Mouse (Mus musculus) left cerebral cortex, adult 2 months (tissue): Measurements from ENCODE around the gene Smpdl3a. TPM values are rescaled to one million over a fixed set of nuclear protein-coding genes. Genes with fewer than 3 reads are reported as not detected.
A peak's percentile ranks its signal among the peaks of the same experiment; 100 is the strongest.

Experiments used
- DNase-seq, 2 experiments: peaks; one replicate each; pipeline ENCODE4 v3.0.0; 2021 to 2022; ENCODE audit warnings: low spot score in 2 of 2, mixed read lengths in 1 of 2; ENCODE audit errors: extremely low spot score in 1 of 2
- H3K27ac ChIP-seq: fragments of 200-600 bp; 2 replicates; pipeline ENCODE4 v1.8.1; 2022
- H3K4me3 ChIP-seq: fragments of 200-600 bp; 2 replicates; pipeline ENCODE4 v1.8.1; 2022
- CTCF ChIP-seq: fragments of 200-600 bp; IDR thresholded peaks from 2 replicates; pipeline ENCODE4 v1.8.1; 2022; ENCODE audit warnings: antibody characterized with exemption, mild to moderate bottlenecking, moderate library complexity
- intact Hi-C: fragments of 180-260 bp; cut with DNase I; formaldehyde crosslinking; loops from one replicate; pipeline ENCODE4 v1.15.1; 2025
- long read RNA-seq, 2 experiments: library from polyadenylated mRNA; stranded (forward); transcript quantifications; one replicate each; pipeline ENCODE4 v2.0.0; 2021; ENCODE audit warnings: borderline mapping rate in 2 of 2
- total RNA-seq, 2 experiments: library from RNA; stranded (reverse); gene quantifications; 2 replicates each; pipeline ENCODE4 v1.2.3; 2021

The Smpdl3a gene
- total RNA-seq, result 10 to 100 TPM; 22.0 to 26.4 TPM
- long read RNA-seq, experiment 1, transcript Smpdl3a-201 (8 exons, 1,961 nt), result major isoform, 22 of 26 reads
- long read RNA-seq, experiment 1, partial matches to known transcripts, result 0 of 26 reads
- long read RNA-seq, experiment 1, other reads (novel, unspliced or antisense), result 4 of 26 reads
- long read RNA-seq, experiment 2, transcript Smpdl3a-201 (8 exons, 1,961 nt), result major isoform, 21 of 25 reads
- long read RNA-seq, experiment 2, partial matches to known transcripts, result 0 of 25 reads
- long read RNA-seq, experiment 2, other reads (novel, unspliced or antisense), result 4 of 25 reads

DNA sequence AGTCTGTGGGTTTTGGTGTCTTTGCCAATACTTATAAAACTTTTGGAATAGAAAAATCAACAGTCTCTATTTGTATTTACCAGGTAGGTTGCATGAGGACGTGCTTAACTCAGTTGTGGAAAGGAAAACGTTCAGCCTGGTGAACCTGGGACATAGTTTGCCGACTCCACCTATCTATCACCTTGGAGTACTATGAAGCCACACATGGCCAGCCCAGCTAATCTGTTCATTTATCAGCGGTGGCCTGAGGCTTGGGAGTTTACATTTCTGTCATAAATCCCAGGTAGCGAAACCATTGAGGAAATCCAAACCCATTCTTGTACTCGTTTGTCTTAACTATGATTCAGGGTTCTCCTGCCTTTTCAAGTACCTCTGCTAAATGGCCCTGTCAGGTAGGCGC, at the start of gene Smpdl3a:
Gene Smpdl3a (plus strand): TSS at position 318 of the 400 bp plus-strand sequence.
- intact Hi-C loops, result no loop called here
- Histone ChIP-seq H3K4me3 (peak within 1 kb of the TSS; percentile 73), H3K27ac (peak within 1 kb of the TSS; percentile 94)
- TF ChIP-seq CTCF, result no peak
- no peak for DNase-seq

DNA sequence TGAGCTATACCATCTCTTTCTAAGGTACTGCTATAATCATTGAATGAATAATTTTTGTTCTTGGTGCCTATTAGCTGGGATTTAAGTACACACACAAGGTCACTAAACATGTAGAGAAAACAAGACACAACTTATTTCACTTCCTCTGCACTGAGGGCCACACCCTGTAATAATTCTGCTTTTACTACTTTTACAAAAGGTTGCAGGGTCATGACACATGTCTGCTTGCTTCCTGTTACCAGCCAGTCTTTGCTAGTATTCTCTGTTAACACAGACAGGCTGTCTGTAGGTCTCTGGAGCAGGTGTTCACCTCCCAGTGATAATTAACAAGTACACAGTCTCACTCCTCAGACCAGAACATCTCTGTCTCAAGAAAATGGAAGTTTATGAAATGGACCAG, 48.7 kb upstream of the Smpdl3a start:
- intact Hi-C loops, result loop anchor here (2.0 to 10.0 kb wide), 2 partner anchors 39 to 509 kb away; partner anchors contain the start of genes Fabp7 and Gcc2
- no peak for TF ChIP-seq CTCF

DNA sequence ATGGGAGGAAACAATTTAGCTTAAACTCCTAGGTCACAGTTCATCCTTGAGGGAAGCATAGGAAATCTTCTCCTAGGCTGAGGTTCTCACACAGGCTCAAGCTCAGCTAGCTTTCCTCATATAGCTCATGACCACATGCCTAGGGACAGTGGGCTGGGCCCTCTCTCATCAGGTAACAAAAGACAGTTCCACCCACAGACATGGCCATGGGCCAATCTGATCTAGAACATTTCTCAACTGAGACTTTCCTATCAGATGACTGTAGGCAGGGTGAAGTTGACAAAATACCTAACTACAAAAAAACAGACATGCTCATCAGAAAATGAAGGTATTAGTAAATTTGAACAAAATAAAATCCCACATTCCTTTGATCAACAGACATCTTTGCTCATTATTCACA, 47.0 kb upstream of the Smpdl3a start:
- DNase-seq, result no peak
- no peak overlapping the region for H3K27ac ChIP-seq
- intact Hi-C loops, result loop anchor here (10.0 kb wide), 1 partner anchor 508 kb away; the partner anchor contains the start of gene Gcc2
- H3K4me3 ChIP-seq, result no peak overlapping the region
- no peak for TF ChIP-seq CTCF

More for the DNA sequence above, 48.7 kb upstream of the Smpdl3a start:
- H3K4me3 ChIP-seq, result no peak overlapping the region
- H3K27ac ChIP-seq, result no peak overlapping the region
- DNase-seq, result no peak

DNA sequence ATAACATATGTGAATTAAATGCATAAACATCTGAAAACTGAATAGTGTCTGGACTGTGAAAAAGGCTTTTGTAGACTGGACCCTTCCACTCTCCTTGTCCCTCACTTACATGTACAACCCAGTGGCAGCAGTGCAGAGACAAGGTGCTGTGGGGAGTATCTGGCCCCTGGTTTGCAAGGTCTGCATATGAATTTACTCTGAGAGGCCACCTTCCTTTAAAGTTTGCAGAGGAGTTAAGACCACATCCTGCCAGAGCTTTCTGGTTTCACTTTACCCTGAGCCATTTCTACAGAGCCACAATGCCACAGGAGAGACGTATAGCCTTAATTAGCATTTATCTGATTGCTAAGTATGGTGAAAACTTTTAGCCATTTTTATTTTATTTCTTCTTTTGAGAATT, 40.8 kb upstream of the Smpdl3a start:
- DNase-seq, result no peak
- no peak overlapping the region for H3K27ac ChIP-seq
- H3K4me3 ChIP-seq, result no peak overlapping the region
- intact Hi-C loops, result no loop called here
- no peak for TF ChIP-seq CTCF

DNA sequence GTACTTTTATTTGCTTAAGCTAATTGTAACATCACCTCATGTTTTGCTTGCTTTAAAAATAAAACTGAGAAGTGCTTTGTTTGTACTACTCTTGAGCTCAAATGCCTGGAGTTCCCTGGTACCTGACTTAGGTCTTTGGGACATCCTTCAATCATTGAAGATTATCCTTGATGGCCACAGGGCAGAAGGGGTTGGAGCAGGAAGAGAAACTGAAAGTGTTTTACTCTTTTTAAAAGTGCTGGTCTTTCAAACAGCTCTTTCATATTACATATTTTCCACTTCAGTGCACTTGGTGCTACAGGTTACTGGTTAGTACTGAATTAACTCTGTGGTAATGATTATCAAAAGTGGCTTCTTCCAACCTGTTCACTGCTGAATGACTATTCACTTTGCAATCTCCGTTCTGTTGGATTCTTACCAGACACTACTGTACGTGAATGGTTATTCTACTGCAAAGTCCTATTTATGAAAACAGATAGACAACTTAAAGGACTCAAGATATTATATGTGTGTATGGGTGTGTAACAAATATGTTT, 38.9 kb upstream of the Smpdl3a start:
- Histone ChIP-seq H3K4me3 (no peak overlapping the region), H3K27ac (no peak overlapping the region)
- no peak for TF ChIP-seq CTCF
- DNase-seq, result no peak
- intact Hi-C loops, result no loop called here

DNA sequence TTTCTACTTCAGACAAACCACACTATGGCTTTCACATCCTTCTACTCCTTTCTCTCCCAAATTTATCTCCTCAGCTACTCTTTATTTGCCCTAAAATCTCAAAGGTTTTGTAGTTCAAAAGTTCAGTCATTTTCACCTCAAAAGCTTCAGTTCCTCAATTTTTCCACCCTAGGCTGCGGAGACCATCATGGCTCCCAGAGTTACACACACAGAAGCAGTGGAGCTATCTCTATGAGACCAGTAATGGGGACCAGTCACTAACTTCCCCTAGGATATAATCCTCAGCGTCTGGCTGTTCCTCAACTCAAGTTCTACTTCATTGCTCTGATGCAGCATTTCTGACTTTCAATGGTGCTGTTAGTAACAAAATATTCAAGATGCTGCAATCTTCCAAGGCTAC, 35.1 kb upstream of the Smpdl3a start:
- no peak overlapping the region for H3K27ac ChIP-seq
- TF ChIP-seq CTCF, result no peak
- no peak overlapping the region for H3K4me3 ChIP-seq
- intact Hi-C loops, result no loop called here
- no peak for DNase-seq

DNA sequence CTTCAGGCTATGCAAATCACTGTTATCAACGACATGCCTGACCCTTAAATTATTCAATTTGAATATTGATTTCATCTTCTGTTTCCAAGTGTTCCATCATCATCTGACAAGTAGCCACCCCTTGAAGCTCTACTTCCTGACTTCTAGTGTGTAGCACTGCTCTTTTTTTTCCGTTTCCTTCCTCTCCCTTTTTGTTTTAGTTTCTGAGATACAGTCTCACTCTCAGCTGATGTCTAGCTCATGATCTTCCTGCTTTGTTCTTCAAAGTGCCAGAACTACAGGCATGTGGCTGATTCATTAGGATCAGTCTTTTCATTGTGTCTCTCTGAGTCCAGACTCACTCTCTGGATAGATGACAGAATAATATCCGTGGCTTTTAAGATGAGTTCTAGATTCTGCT, 33.4 kb upstream of the Smpdl3a start:
- DNase-seq, result no peak
- intact Hi-C loops, result no loop called here
- TF ChIP-seq CTCF, result no peak
- H3K4me3 ChIP-seq, result no peak overlapping the region
- H3K27ac ChIP-seq, result no peak overlapping the region

DNA sequence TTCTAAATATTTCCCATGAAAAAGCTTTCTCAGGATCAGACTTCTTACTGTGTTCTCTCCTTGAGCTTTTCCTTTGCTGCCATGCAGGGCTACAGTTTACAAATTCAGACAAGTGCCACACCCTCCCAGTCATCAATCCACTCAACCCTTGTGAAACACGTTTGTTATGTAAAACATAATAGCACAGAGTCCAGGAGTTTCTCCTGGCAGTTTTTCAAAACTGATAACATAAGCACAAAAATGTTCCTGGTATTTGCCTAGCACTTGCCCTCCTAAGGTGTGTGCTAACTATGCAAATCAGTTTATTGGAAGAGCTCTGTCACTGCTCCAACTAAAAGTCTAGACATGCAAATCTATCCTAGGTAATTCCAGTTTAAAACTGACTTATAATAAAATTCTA, 31.1 kb upstream of the Smpdl3a start:
- no peak for TF ChIP-seq CTCF
- DNase-seq, result no peak
- intact Hi-C loops, result no loop called here
- Histone ChIP-seq H3K4me3 (no peak overlapping the region), H3K27ac (no peak overlapping the region)

DNA sequence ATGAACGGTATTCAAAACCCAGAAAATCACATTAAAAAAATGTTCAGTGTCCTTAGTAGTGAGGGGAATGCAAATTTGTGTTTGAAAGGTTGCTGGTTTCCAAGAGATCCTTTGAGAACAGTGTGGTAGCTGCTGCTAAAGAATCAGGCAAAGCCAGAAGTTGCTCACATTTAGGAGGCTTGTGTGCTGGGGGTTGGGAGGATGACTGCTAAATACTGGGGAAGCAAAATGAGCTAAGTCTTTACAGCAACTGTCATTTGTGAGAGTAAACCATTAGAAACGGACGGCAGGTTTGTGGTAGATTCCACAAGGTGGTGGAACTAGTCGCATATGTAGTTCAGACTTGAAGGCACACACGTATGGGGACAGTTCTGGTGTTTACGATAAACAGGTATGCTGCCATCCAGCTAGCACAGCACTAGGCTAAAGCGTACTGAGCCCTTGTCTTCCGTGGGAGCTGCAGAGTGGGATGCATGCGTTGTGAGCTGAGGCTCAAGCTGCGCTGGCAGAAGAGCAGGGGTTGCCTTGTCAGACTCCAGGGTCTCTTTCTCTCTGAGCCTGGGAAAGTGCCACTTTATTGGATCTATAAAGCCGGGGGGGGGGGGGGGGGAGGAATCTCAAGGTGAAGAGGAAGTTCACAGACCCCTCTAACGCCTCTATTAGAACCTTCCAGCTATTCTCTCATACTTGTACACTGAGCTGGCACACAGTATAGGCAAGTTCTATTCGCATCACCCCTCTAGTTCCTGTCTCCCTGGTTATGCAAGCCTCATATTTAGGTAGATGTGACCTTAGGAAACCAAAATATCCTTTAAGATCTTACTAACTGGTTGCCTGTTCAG, 10.6 kb upstream of the Smpdl3a start:
- H3K4me3 ChIP-seq, result no peak overlapping the region
- intact Hi-C loops, result loop anchor here (2.0 to 5.0 kb wide), 2 partner anchors 39 to 44 kb away; no protein-coding TSS in a partner anchor
- peak; percentile 14 to 28 for DNase-seq
- TF ChIP-seq CTCF, result no peak
- H3K27ac ChIP-seq, result peak overlapping the region; percentile 76

DNA sequence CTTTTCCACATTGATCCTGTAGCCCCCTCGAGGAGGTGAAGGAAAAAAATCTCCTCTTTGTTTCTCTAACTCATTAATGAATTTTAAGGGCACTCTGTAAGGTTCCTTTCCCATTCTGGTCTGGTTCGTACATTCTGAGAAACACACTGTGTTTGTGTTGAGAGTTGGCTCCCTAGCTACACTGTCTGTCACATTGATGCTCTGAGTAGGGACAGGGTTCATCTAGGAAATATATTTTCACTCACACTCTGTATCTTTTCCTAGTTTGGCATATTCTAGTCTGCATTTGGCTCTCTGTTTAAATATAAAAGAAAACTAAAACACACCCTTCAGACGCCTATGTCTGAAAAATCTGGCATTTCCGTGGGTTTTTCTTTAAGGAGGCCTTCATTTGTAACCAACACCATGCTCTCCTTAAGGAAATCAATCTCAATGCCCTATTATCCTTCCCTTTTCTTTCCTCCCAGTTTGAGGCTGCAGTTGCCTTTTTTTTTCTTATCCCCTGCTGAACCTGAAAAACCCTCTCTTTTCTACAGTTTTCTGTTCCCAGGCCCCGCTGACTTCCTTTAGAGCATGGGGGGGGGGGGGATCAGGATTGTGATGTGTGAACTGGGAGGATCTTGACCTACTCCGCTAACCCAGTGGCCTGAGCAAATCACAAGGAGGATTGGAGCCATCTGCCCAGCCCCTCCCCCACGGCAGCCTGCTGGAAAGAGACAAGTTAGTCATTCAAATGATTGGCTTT, 9.8 kb upstream of the Smpdl3a start:
- Histone ChIP-seq H3K4me3 (peak overlapping the region; percentile 39), H3K27ac (peak overlapping the region; percentile 76)
- intact Hi-C loops, result loop anchor here (2.0 to 5.0 kb wide), 2 partner anchors 40 to 43 kb away; no protein-coding TSS in a partner anchor
- TF ChIP-seq CTCF, result no peak
- DNase-seq, result peak; percentile 57 to 72

DNA sequence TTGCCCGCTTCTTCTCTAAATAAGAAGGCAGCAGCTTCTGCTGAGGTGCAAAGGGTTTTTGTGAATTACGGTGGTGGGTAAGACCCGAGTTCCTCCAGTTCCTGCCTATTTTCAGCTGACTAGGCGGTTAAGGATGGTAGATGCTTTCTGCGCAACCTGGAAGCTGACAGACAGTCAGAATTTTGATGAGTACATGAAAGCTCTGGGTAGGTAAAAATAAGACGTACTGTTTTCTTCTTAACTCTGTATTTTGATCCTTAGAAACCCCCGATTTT, 9.3 kb upstream of the Smpdl3a start, which contains the start of gene Fabp7:
Gene Fabp7 (plus strand): TSS at position 6 of the 275 bp plus-strand sequence.
- DNase-seq, result no peak
- intact Hi-C loops, result loop anchor here (2.0 to 5.0 kb wide), 2 partner anchors 40 to 42 kb away; no protein-coding TSS in a partner anchor
- peak within 1 kb of the TSS; percentile 76 for H3K27ac ChIP-seq
- no peak for TF ChIP-seq CTCF
- peak within 1 kb of the TSS; percentile 39 for H3K4me3 ChIP-seq
